Mouse (Mus musculus) neural tube, embryonic 10.5 days (tissue): ENCODE results near the gene Cyb561a3.
A peak's percentile ranks its signal among the peaks of the same experiment; 100 is the strongest.

Source experiments
- DNase-seq: peaks from one replicate; pipeline ENCODE4 v3.0.0-alpha.2; 2017; ENCODE audit warnings: low spot score; ENCODE audit errors: extremely low spot score

The Cyb561a3 gene

GRCm38 (mm10) chr19:10590301-10590700 is 13.3 kb downstream of the Cyb561a3 start:
- no peak for DNase-seq

- DNase-seq, result no peak
These were observed 14.8 kb downstream of the Cyb561a3 start for GRCm38 (mm10) chr19:10591659-10592377.

GRCm38 (mm10) chr19:10598188-10598587 is 21.2 kb downstream of the Cyb561a3 start:
- no peak for DNase-seq

GRCm38 (mm10) chr19:10599648-10600047 is 22.7 kb downstream of the Cyb561a3 start:
- no peak for DNase-seq

- DNase-seq, result no peak
These were observed 25.3 kb downstream of the Cyb561a3 start for GRCm38 (mm10) chr19:10602247-10602769.

GRCm38 (mm10) chr19:10602787-10603186 is 25.8 kb downstream of the Cyb561a3 start:
- peak; percentile 89 for DNase-seq

- no peak for DNase-seq
These were observed 26.9 kb downstream of the Cyb561a3 start for GRCm38 (mm10) chr19:10603660-10604523.

GRCm38 (mm10) chr19:10604534-10604933 is 27.6 kb downstream of the Cyb561a3 start:
- DNase-seq, result no peak

- DNase-seq, result peak; percentile 99
These were observed 28.4 kb downstream of the Cyb561a3 start, which contains the start of the genes Ddb1 and Tkfc for GRCm38 (mm10) chr19:10605293-10605900. Ddb1 (plus strand) TSS chr19:10605327. Tkfc (minus strand) TSS chr19:10605654.

GRCm38 (mm10) chr19:10605901-10606622 is 29.1 kb downstream of the Cyb561a3 start:
- no peak for DNase-seq

- DNase-seq, result no peak
These were observed 31.7 kb downstream of the Cyb561a3 start for GRCm38 (mm10) chr19:10608573-10609240.

- DNase-seq, result peak; percentile 68
These were observed 57.3 kb downstream of the Cyb561a3 start, which contains the start of gene Vwce for GRCm38 (mm10) chr19:10634106-10634871. Vwce (plus strand) TSS chr19:10634213.

- DNase-seq, result peak; percentile 68
These were observed 57.9 kb downstream of the Cyb561a3 start for GRCm38 (mm10) chr19:10634872-10635318.

- no peak for DNase-seq
These were observed 60.9 kb downstream of the Cyb561a3 start for GRCm38 (mm10) chr19:10637840-10638239.

- no peak for DNase-seq
These were observed 63.1 kb downstream of the Cyb561a3 start for GRCm38 (mm10) chr19:10640080-10640479.

- no peak for DNase-seq
These were observed 63.8 kb downstream of the Cyb561a3 start for GRCm38 (mm10) chr19:10640589-10641378.
